Mouse (Mus musculus) liver, adult (tissue): ENCODE results near the gene Krt15.

Experiments used
- GATA4 ChIP-seq: IDR thresholded peaks from 2 replicates; pipeline ENCODE4 v1.6.1; 2014; ENCODE audit warnings: mild to moderate bottlenecking, low read length; ENCODE audit not compliant: insufficient replicate concordance

The Krt15 gene

DNA sequence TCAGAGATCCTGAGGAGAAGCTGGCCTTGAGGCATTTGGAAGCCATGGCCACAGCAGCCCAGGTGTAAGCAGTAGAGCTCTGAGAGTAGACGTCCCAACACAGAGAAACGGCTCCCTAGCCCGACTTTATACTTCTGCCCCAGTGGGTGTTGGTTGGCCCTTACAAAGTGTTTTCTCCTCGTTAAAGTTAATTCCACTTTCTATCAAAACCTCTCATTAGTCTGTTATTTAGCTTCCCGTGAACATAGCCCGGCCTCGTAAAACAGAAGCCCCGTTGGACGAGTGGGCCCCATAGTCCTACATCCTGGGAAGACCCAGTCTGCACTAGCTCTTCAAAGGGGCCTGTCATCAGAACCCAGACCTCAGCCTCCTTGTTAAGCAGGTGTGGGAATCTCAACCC is 39.6 kb downstream of the Krt15 start, which contains the start of gene Krt35:
Gene Krt35, minus strand, starts transcription at position 101 of the 400 bp plus-strand sequence.
- no peak for TF ChIP-seq GATA4

DNA sequence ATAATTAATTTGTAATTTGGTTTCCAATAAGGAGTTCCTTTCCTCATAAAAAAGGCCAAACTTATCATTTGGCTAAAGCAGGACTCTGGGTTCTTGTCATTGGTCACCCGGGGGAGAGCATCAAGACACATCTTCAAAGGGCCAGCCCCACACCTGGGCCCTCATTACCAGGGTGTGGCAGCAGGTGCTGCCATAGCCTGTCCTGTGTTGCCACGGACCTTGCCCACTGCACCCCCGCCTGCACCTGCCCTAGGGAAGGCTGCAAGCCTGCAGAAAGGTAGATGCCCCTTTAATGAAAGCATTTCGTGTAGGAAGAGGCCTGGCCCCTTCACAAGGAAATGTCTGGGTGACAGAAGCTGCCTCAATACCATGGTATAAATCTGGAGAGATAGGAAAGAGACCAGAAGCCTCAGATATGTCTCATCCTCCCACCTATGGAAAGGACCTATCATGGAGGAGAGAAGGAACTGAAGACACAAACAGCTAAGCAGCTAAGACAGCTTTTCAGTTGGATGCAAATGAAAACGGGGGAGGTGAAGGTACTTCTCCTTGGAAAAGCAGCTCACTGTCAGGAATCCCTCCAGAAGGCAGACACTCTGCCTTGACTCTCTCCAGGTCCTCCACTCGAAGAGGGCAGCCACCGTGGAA is 47.2 kb downstream of the Krt15 start:
- TF ChIP-seq GATA4 = no peak

DNA sequence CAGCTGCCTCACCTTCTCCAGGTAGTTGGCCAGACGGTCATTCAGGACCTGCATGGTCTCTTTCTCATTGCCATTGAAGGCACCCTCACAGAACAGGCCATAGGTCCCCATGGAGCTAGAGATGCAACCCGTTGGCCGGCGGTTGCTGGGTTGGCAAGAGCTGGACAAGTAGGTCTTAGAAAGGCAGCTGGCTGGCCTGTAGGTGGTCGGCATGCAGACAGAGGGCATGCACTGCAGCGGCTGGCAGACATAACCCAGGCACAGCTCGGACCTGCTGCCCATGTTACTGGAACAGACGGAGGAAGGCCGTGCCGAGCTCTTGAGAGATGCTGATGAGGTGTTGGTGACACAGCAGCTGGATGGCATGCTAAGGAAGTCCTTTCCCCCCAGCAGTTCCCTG is 47.9 kb downstream of the Krt15 start, which contains the start of gene Krt32:
Gene Krt32, minus strand, starts transcription at position 366 of the 400 bp plus-strand sequence.
- no peak for TF ChIP-seq GATA4
